Mouse (Mus musculus): ENCODE data around the gene Brinp2. TPM values are rescaled to one million over a fixed set of nuclear protein-coding genes. Genes with fewer than 3 reads are reported as not detected.

The Brinp2 gene
- total RNA-seq (2021), result 0.52 and 2.4 TPM in 2 replicates
- long read RNA-seq, experiment 1, full-length matches to known transcripts, result 1 of 2 reads
- long read RNA-seq, experiment 1, partial matches to known transcripts, result 1 of 2 reads
- long read RNA-seq, experiment 1, other reads (novel, unspliced or antisense), result 0 of 2 reads
- long read RNA-seq, experiment 2, full-length matches to known transcripts, result 2 of 2 reads
- long read RNA-seq, experiment 2, partial matches to known transcripts, result 0 of 2 reads
- long read RNA-seq, experiment 2, other reads (novel, unspliced or antisense), result 0 of 2 reads

DNA sequence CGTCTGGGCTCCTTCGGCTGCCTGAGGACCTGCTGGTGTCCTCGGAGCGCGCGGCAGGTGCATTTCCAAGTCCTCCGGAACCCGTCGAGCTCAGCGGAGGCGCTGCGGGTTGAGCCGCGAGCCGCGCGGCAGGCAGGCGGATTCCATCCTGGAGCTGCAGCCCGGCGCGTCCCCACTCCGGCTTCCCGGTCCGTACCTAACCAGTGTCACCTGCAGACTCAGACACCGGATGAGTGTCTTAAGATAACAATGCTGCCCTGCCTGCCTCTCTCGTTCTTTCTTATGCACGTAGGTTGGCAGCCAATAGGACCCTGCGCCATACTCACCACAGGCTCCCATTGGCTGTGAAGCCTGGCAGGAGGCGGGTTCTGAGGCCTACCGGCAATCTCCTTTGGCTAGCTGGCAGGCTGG, at the start of gene Brinp2:
Brinp2 (minus strand) TSS at position 276 of the 411 bp plus-strand sequence.
- peak; percentile 84 for DNase-seq

DNA sequence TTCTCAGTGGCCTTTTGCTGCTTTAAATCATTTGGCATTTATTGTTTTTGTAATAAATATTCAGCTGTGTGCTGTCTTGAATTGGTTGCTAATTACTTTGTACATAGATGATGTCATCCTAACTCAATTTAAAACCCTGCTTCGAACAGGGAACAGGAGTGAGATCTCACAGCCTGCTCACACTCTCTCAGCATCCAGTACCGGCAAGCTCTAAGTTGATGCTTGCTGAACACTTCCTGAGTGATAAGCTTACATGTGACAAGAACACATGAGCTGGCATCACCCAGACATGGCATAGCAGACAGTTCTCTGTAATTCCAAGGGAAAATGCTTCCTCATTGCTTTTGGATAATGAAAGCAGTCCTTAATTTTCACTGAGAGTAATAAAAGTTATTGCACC, 44.8 kb upstream of the Brinp2 start:
- no peak for DNase-seq

DNA sequence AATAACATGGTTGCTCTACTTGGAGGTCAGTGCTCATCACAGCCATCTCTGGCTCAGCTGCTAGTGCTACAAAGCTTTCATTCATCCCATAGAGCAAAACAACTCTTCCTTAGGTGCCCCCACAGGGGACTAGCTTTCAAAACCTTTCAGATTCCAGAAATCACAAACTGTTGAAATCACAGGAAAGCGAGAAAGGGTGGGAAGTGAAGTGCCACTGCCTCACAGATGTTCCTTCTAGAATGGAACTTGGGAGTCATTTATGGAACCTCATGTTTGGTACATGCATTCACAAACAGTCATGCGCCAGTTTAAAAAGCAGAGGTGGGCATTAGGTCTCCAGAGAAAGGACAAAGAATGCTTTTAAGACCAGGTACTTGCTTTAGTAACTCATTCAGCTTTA, 40.9 kb upstream of the Brinp2 start:
- no peak for DNase-seq

DNA sequence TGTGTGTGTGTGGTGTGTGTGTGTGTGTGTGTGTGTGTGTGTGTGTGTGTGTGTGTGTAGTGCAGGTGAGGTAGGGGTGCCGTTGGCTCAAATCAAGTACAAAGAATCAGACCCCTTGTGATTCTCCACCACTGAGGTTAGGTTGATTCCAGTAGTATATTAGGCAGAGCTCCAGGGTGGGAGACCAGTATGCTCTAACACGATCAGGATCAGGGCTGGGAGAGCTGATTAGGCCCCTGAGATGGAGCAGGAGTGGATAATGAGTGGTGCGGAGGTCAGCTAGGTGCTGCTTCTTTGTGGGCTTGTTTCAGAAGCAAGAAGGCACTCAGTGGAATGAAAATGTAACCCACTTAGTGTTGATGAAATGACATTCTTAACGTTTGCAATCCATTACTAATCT, 34.6 kb upstream of the Brinp2 start:
- DNase-seq, result no peak

DNA sequence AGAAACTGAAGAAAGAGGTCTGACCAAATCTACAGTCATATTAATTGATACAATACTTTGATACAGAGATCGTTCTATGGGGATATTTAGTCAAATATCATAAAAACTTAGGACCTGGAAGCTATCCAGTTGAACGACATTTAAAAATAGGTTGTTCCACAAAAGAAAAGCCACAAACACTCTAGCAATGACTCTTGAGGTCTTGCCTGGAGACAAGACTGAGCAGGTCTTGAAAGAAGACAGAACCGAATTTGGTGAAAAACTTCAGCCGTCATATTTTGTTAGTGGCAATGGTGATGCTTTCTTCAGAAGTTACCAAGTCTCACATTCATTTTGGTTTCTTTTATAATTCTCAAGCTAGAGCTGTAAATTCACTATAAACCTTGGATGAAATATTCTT, 32.9 kb upstream of the Brinp2 start:
- DNase-seq, result no peak

DNA sequence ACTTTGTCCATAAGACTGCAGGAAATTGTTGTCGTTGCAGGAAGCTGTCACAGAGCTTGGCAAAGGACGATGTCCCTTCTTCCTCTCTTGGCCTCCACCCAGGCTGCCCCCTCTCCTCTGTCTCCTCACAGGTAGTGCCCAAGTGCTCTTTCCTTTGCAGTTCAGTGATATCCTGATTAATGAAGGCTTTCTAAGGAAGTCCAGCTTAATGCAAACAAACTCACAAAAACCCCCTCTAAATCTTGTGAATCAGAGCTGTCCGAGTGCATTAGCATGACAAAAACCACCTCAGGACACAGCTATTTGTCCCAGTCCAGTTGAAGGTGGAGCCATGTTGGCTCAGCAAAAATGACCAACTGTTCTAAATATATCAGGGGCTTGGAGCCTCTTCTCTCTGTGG, 30.7 kb upstream of the Brinp2 start:
- DNase-seq, result no peak

DNA sequence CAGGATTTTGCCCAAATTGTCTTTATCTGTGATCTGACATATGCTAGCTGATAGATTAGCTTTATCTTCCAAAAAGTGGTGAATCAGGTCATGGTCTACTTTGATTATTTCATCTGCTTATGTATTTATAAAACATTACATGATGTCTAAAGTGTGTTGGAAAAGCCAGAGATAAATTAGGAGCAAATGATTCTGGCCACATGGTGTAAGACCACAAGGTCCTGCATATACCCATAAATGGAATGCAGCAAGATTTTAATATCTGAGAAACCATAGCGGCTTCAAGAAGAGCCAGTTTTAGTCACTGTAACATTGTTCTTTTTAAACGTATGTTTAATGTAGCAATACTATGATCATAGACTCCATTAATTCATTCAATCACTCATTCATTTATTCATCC, 29.2 kb upstream of the Brinp2 start:
- no peak for DNase-seq

DNA sequence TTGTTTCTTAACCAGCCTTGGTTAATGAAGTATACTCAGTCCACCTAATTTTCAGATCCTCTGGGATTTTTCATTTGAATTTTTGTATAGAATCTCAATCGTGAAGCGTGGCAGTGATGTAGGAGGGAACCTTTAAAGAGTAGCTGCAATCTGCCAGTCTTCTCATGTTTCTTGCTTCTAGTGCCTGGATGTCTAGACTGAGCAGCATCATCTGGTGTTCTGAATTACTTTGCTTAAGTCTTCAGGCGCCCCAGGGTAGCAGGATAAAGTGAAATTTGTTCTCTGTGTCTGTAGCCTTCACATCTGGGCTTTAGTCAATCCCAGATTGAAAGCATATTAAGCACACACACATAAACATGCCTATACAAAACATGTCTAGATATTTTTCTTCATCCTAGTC, 27.1 kb upstream of the Brinp2 start:
- no peak for DNase-seq

DNA sequence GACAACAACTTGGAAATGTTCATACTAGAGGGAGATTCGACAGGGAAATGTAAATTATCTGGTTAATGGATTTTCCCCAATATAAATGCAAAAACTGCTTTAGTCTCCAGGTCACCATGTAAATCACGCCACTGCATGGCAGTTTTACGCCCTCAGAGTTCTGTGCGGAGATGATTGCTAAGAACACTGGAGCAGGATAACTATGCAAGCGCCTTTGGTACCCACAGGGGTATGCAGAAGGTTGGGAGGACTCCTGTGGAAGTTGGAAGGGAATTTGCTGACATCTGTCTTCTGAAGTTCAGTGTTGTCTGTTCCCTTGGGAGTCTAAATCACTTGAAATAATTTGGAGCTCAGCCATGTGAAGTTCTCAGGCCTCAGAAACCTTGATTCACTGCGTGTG, 26.2 kb upstream of the Brinp2 start:
- DNase-seq, result no peak

DNA sequence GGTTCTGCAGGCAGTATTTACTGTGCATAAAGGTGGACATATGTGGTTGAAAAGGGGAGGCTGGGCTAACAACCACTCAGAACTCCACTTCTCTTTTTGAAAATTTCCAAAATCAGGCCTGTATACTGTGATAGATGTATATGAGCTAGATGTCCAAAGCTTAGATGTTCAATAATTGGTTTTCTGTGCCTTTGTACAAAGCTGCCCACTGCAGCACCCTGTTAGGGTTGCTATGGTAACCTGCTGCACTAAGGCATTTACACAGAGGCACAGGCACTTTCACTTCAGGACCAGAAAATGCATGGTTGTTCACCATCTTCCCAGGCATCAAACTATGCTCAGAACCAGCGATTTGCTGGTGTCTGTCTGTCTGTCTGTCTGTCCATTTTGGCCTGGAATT, 8.3 kb upstream of the Brinp2 start:
- DNase-seq, result no peak

DNA sequence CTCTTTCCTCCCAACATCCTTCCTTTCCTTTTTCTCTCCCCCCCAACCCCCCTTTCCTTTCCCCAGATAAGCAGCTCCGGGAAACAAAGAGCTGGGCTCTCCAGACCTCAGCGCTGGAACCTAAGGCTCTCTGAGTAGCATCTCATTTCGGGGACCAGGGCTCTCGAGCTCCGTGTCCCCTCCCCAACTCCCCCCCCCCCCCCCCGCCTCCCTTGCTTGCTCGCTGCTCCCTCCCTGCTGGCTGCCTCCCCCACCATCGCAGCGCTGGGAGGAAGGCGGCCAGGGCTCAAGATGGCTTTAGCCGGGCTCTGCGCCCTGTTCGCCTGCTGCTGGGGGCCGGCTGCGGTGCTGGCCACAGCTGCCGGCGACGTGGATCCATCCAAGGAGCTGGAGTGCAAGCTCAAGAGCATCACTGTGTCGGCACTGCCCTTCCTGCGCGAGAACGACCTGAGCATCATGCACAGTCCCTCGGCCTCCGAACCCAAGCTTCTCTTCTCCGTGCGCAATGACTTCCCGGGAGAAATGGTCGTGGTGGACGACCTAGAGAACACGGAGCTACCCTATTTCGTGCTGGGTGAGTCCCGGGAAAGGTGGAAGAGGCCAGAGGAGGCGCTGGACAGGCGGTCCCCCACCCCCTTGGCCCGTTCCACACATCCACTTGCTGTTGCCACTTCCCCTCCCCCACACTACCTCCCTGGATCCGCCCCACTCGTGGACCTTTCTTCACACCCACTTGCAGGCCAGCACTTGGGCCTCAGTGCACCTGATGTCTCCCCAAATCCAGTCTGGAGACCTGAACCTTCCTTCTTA, 6.4 kb upstream of the Brinp2 start:
- DNase-seq, result no peak

DNA sequence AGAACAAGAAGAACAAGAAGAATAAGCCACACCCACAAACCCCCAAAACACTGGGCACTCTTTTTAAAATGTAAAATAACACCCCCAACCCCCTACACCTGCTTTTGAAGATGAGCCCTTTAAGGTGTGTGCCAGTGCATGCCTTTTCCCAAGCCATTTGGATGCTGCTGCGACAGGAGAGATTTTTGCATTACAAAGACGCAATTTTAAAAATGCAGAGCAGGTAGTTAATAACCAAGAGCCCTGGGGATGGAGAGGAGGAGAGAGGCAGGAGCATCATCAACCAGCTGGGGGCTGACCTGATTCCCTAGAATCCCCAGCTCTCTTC, 5.8 kb upstream of the Brinp2 start, which contains the start of gene Astn1:
Astn1 (plus strand) TSS at position 310 of the 328 bp plus-strand sequence.
- no peak for DNase-seq

DNA sequence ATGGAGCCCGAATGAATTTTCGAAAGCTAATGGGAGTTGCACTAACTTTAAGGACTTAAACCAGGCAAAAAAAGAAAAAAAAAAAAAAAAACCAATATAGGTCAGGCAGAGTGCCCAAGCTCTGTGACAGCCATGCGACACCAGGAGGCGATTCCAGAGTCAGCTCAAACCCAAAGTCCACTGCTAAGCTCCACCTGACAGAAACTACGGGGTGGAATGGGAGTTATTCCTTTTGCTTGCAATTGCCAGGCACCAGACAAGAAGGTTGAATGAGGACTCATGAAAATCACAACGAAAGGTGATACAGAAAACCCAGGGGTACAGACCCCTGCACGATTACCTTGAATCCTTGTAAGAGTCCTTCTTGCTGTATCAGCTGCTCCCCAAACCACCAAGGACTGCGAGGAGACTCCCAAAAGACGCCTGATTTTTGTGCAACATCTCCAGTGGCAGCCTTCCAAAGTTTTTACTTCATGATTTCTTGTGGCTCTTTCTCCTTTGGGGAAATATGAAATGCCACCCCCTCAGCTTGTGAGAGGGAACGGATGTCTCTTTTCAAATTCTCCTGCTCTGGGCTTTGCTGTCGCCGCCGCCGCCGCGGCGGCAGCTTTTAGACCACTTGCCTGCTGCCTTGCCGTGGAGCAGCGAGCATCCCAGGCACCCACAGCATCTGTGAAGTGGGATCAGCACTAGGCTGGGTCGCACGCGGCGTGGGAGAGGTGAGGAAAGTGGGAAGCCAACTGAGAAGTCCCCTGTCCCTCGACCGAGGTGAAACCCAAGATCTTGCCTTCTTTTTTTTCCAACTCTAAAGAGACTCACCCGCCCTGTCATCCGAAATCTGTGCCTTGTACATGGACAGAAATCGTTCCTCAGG, 712 bp downstream of the Brinp2 start:
- DNase-seq, result peak; percentile 21

DNA sequence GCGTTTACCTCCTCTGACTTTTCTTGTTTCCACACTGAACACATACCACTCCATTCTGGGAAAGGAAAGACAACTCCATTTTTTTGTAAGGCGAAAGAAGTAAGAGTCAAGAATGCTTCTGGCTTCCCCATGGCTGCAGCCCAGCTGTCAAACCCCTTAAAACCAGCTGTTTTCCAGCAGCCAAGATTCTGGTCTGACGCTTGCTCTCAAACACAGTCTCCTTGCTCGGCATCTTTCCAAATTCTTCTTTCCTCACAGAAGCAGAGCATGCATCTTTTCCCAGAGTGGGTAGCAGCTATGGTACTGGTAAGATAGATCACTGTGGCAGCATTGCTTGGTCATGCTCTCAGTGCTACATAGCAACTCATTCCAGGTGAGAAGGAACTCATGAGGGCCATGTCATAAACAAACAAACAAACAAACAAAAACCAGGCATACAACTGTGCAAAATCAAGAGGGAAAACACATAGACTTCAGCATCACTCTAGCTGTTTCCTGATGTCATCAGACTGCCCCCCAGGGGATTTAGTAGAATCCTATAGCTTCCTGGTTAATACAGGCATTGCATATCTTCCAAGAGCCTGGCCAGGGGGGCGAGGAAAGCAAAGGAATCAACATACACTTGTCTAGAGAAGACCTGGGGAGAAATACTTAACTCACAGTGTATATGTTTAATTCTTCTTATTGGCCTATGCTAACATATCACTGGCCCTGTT, 2.3 kb downstream of the Brinp2 start:
- no peak for DNase-seq

DNA sequence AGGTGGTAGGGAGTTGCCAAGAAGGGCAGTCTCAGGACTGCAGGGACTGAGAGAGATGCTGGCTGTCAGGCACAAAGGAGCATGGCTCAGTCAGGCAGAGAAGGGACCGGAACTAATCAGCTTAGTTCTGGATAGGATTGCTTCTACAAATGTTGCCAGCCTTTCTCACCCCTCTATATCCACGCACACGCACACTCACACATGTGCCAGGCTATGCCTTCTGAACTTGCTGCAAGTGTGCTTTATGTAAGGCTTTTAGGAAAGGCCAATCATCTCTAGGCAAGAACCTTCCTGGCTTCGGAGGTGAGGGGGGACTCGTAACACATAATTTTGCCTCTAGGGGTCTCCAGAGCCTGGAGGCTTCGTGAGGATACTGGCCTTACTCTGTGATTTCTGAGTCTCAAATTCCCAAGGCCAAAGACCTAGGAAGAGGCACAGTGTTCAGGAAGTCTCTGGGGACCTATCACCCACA, 12.8 kb downstream of the Brinp2 start:
- DNase-seq, result no peak

DNA sequence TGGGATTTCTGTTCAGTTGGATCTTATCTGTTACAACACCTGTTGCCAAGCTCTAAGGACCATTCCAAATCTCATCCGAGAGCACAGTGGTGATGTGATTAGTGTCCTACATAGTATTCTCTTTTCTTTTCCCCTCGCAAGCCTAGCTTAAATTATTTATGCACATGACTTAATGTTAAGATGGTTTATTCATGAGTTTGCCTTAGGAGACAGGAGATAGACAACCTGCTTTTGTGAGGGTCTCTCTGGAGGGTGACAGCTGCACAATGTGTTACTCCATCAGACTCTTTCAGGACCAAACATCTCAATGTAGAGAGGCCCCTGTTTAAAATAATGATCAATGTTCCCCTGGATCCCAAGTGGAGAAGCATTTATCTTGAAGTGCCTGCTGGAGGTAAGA, 27.3 kb downstream of the Brinp2 start:
- DNase-seq, result no peak

DNA sequence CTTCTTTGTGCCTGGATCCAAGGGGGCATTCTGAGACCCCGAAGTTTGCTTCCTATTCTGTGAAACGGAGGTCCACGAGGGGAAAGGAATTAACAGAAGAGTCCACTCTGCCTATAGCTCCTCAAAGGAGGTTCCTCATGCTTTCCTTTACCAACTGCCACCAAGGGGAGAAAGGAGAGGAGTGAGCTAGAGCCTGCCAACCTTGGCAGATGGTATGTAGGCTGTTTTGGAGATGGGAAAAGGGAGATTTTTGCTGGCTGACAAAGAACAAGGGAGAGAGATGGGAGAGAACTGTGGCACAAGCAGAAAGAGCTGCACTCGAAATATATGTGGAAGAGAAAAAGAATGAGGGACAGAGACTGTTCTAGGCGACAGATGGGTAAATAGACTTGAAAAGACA, 28.0 kb downstream of the Brinp2 start:
- DNase-seq, result no peak

DNA sequence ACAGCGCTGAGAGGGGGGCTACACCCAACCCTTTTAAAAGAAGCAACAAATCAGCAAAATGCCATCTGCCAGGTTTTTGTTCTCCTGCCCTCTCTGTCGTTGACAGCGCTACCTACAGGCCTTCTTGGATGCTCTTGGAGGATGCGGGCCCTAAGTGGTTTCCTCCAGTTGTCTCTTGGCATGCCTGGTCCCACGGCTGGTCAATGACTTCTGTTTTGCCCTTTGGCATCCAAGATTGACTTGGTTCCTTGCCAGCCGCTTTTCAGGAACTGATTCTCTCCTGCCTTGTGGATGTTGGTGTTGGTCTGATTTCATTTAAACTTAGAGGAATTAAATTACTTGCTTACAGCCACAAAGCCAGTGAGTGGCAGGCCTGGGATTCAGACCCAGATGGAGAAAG, 32.8 kb downstream of the Brinp2 start:
- DNase-seq, result no peak

DNA sequence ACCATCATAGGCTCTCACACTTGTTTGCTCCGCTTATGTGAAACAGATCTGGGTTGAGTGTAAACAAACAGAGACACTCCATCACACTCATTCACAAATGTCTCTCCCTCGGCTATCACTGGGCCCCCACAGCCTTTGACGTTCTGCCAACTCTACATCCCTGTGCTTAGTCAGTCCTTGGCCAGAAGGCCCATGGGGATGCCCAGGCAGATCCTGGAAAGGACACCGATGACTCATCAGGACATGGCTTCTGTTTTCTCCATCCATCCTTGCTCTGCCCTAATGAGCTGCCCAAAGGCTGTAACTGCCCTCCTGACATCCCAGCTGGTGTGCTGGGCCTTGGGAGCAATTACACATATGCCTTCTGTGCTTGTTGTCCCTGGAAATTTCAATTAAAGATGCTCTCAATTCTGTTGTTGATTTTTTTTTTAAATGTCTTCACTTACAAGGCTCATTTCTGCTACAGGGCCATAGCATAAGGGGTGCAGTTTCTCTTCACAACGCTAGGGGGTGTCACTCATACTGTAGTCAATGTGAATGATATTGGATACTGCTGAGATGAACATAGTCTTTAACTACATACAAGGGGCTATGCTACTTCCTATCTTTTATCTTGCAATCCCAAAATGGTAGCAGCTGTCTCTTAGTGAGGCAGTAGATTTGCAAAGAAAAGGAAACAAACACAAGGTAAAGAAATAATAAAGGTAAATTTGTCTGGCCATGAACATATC, 45.5 kb downstream of the Brinp2 start:
- peak; percentile 72 for DNase-seq

DNA sequence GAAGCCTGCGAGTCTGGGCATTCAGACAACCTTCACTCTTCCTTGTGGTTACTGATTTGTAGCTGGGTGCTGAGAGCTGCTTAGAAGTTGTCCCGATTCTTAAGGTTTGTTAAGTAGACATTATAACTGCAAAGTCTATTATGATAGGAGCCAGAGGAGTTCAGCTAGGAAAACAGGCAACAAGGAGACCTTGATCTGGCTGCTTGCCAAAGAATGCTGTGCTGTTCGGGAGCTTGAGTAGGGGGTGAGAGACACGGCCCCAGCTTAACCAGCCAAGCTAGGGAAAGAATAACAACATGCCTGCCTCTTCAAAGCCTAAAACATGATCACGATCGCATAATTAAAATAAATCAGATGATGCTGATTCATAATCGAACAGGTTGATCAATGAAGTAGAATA, 59.1 kb downstream of the Brinp2 start:
- no peak for DNase-seq

DNA sequence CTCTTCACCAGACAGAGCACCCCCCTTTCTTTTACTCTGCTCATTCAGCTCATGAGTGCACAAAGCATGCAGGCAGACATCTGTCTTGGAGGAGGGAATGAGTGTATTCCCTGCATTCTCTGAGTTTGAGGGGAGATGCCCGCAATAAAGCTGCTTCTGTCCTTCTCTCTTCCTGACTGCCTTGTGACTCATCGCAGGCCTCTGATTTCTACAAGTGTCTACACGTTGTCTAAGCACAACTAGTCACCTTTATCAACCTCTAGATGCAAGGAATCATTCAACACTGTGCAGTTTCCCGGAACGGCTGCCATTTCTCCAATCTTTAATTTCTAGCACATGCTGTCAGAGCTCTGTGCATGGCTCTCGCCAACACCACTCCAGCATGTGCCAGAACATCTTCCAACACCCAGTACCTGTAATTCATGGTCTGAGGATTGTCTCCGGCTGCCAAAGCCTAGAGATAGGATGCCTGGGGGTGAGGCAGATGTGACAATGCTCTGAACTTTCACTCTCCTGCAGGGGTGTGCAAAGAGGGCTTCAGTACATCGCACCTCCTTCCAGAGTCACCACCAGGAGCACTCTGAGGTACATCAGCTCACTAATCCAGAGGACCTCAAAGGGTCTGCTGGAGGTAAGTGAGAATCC, 59.7 kb downstream of the Brinp2 start:
- no peak for DNase-seq
